Mouse (Mus musculus) kidney, adult 2 months (tissue): ENCODE measurements at regions not wholly inside any gene's neighbourhood (a gene's known extent, or its start where the extent isn't known, plus 50 kb on each side); places are given as distances from the start of the nearest gene placed in this dataset.

ENCODE experiments used
- DNase-seq: peaks from one replicate; pipeline ENCODE4 v3.0.0; 2021
- H3K27ac ChIP-seq: fragments of 200-500 bp; 2 replicates; pipeline ENCODE4 v1.5.1; 2012; ENCODE audit warnings: low read depth, low read length, control low read depth, inconsistent platforms; ENCODE audit not compliant: insufficient read depth
- H3K27me3 ChIP-seq: fragments of 200-500 bp; replicated peaks from 2 replicates; pipeline ENCODE4 v1.6.1; 2012; ENCODE audit warnings: mild to moderate bottlenecking, moderate library complexity, low read length, inconsistent platforms; ENCODE audit not compliant: control insufficient read depth, insufficient read depth
- H3K36me3 ChIP-seq: fragments of 200-500 bp; 2 replicates; pipeline ENCODE4 v1.6.1; 2012; ENCODE audit warnings: mild to moderate bottlenecking, moderate library complexity, low read length, inconsistent platforms; ENCODE audit not compliant: control insufficient read depth, insufficient read depth
- H3K4me1 ChIP-seq: fragments of 200-500 bp; 2 replicates; pipeline ENCODE4 v1.6.1; 2011; ENCODE audit warnings: low read length; ENCODE audit not compliant: control insufficient read depth, insufficient read depth
- H3K4me3 ChIP-seq: fragments of 200-500 bp; 2 replicates; pipeline ENCODE4 v1.5.1; 2011; ENCODE audit warnings: mild to moderate bottlenecking, low read depth, low read length, control low read depth; ENCODE audit not compliant: insufficient read depth
- CTCF ChIP-seq: fragments of 200-500 bp; conservative IDR thresholded peaks from 2 replicates; pipeline ENCODE4 v1.5.1; 2011; ENCODE audit warnings: low read depth, mild to moderate bottlenecking, control low read depth, low read length, moderate library complexity, mixed read lengths; ENCODE audit not compliant: insufficient read depth, insufficient read length
- POLR2A ChIP-seq: fragments of 200-500 bp; IDR thresholded peaks from one replicate; pipeline ENCODE4 v1.6.1; 2011; ENCODE audit warnings: low read depth, low read length, control low read depth
- WGBS: fragments of 180-500 bp; shearing (Covaris S2); methylation state at CpG from one replicate; pipeline ENCODE4 v1.1.7; 2018; 5-methylcytosine and 5-hydroxymethylcytosine counted together

DNA sequence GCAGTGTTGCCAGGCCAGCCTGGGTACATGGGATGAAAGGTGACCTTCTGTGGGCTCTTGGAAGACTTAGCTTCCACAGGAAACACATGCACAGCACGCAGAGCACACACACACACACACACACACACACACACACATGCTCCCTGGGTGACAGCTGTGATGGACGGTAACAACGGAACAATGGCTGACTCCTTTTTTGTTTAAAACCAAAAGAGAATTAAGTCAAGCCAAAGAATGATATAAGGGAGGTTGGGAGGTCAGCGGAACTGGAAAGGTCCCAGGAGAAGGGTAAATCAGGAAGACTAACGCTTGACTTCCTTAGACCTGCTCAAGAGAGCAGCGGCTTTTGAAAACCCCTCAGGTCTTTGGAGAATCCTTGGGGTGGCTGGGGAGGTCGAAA, 150.0 kb upstream of the Egln3 start:
- no peak for TF ChIP-seq CTCF
- TF ChIP-seq POLR2A = no peak
- no peak overlapping the region for H3K4me3 ChIP-seq
- no peaks in the 10 kb centered on the region for H3K27me3 ChIP-seq
- H3K27ac ChIP-seq = no peak overlapping the region
- 61% methylated on average over 7 of the region's 7 CpGs for WGBS
- H3K4me1 ChIP-seq = no peaks in the 10 kb centered on the region
- H3K36me3 ChIP-seq = no peaks in the 10 kb centered on the region
- peak; percentile 61 for DNase-seq

DNA sequence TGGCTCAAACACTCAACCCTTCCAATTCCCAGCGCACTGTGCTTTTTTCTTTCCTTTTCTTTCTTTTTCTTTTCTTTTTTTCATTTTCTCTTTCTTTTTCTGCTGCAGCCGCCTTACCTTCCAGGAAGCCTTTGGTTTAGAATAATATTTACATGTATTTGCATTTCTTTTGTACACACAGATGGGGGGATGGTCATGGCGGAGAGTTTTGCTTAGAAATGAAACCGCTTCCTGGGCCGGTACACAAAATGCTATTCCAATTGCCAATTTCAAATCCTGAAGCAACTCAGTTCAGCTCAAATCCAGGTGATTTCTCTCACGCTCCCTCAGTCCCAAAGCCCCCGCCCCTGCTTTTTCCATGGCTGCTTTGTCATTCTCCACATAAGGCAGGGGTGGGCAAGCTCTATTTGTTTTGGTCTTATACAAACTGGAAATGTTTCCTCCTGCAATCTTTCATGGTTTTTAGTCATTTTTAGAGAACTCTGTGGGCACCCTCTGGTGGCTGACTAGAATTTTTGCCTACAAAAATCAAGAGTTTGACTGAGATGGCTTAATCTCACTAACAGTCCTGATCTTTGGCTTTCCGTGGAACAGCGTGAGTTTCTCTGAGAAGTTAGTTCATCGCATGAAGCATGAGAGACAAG, 149.4 kb upstream of the Egln3 start:
- Histone ChIP-seq H3K4me1 (no peaks in the 10 kb centered on the region), H3K27ac (no peak overlapping the region), H3K4me3 (no peak overlapping the region), H3K36me3 (no peaks in the 10 kb centered on the region), H3K27me3 (no peaks in the 10 kb centered on the region)
- WGBS = 66% methylated on average over 10 of the region's 10 CpGs
- peak; percentile 40 for DNase-seq
- TF ChIP-seq POLR2A (no peak), CTCF (no peak)

DNA sequence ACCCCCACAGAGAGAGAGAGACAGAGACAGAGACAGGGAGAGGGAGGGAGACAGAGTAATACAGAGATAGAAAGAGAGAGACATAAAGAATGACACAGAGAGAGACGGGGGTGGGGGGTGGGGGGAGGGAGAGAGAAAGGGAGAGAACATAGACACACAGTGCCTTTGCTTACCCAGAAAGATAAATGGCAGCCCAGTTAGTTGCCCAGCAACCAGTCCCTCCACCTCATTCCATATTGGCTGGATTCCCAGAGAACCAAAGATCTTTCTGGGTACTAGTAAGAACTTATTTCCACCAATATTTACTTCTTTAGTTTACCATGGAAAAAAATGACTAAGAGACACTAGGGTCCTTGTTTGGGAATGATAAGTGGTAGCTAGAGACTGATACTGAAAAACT, 146.6 kb upstream of the Egln3 start:
- Histone ChIP-seq H3K27me3 (no peaks in the 10 kb centered on the region), H3K36me3 (no peaks in the 10 kb centered on the region), H3K27ac (no peak overlapping the region), H3K4me1 (no peaks in the 10 kb centered on the region), H3K4me3 (no peak overlapping the region)
- TF ChIP-seq POLR2A (no peak), CTCF (no peak)
- WGBS = 80% methylated on average over 1 of the region's 1 CpGs
- no peak for DNase-seq

DNA sequence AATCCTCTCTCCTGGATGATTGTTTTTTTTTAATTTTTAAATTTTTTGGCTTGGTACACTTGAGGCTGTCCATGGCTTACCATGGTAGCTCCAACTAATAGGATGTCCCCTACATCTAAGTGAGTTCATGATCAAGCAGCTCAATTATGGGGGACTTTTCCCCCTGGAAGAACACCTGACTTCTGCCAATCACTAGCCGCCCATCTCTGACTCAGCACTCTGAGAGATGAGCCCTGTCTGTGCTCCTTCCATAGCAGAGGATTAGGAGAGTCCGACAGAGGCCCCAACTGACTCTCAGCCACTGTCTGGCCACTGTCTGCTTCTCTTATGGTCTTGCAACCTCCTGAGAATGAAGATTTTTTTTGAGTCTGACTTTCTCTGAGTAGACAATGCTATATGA, 145.7 kb upstream of the Egln3 start:
- Histone ChIP-seq H3K4me3 (no peak overlapping the region), H3K4me1 (no peaks in the 10 kb centered on the region), H3K27me3 (no peaks in the 10 kb centered on the region), H3K27ac (no peak overlapping the region), H3K36me3 (no peaks in the 10 kb centered on the region)
- TF ChIP-seq CTCF (no peak), POLR2A (no peak)
- 94% methylated on average over 2 of the region's 2 CpGs for WGBS
- no peak for DNase-seq

DNA sequence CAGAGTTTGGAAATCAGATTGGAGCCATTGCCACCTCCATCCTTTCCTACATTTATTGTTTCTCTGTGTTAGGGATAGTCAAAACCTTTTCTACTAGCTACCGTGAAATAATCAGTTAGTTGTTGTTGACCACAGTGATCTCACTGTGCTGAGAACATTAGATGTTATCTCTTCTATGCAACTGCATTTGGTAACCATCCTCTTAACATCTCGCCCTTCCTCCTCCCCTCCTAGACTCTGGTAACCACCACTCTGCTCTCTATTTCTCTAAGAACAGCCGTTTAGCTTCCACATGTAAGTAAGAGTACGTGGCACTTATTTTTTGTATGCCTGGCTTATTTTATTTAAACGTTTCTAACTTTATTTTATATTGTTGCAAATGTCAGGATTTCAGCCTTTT, 139.8 kb upstream of the Egln3 start:
- Histone ChIP-seq H3K4me3 (no peak overlapping the region), H3K36me3 (no peaks in the 10 kb centered on the region), H3K4me1 (no peaks in the 10 kb centered on the region), H3K27me3 (no peaks in the 10 kb centered on the region), H3K27ac (no peak overlapping the region)
- DNase-seq = no peak
- WGBS = 90% methylated on average over 5 of the region's 5 CpGs
- TF ChIP-seq POLR2A = no peak
- no peak for TF ChIP-seq CTCF

DNA sequence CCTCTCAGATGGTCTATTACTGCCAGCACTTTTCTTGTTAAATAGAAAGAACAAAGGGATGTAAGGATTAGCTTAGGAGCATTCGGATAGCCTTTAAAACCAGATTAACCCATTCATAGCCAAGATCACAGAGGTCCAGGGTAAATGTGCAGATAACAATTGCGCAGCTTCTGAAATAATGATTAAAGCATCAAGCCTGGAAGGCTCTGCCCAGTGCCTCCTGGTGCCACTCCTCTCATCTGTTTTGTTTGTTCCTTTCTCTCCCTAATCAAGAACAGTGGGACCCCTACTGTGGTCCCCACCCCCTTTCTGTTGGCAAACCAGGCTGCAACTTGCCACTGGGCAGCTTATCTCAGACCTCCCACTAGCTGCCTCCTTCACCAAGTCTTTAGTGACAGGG, 131.8 kb upstream of the Egln3 start:
- H3K27ac ChIP-seq = no peak overlapping the region
- WGBS = 70% methylated on average over 2 of the region's 2 CpGs

DNA sequence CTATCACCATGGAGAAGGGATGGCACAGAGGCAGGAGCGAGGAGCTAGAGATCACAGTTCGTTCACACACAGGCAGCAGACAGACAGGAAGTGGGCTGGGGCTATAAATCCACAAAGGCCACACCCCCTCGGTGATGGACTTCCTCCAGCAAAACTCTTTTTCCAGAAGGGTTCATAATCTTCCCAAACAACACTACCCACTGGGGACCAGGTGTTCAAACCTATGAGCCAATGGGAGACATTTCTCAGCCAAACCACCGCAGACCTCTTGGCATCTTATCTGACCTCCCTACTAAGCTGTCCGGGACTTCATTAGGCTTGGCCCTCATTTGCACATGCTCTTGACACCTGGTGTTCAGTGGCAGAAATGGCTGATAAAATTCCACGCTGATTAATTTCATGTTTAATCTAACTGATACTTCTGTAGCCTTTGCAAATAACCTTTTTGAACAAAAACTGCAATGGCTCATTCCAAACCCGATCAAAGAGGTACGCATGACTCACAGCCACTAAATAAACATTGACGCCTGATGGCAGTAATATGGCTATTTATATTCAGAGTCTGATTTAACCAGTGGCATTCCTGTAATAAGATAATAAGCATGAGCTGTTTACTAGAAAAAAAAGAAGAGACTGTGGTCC, 131.0 kb upstream of the Egln3 start:
- H3K4me1 ChIP-seq = no peaks in the 10 kb centered on the region
- no peak for DNase-seq
- no peaks in the 10 kb centered on the region for H3K36me3 ChIP-seq
- TF ChIP-seq POLR2A = no peak
- no peak for TF ChIP-seq CTCF
- H3K27me3 ChIP-seq = no peaks in the 10 kb centered on the region
- no peak overlapping the region for H3K4me3 ChIP-seq
- WGBS = 60% methylated on average over 9 of the region's 9 CpGs
- no peak overlapping the region for H3K27ac ChIP-seq

More for the DNA sequence above, 131.8 kb upstream of the Egln3 start:
- Histone ChIP-seq H3K36me3 (no peaks in the 10 kb centered on the region), H3K4me1 (no peaks in the 10 kb centered on the region), H3K27me3 (no peaks in the 10 kb centered on the region), H3K4me3 (no peak overlapping the region)
- DNase-seq = no peak
- TF ChIP-seq POLR2A (no peak), CTCF (no peak)
